Mouse (Mus musculus) CH12.LX (cell line): ENCODE results near the gene Foxp1. TPM values are rescaled to one million over a fixed set of nuclear protein-coding genes. Genes with fewer than 3 reads are reported as not detected.

Experiments used
- DNase-seq: peaks from one replicate; pipeline ENCODE4 v3.0.0-alpha.2; 2013; ENCODE audit errors: extremely low read depth
- H3K27ac ChIP-seq: 2 replicates; pipeline ENCODE4 v1.5.1; 2012; ENCODE audit warnings: low read depth, mild to moderate bottlenecking, control low read depth, moderate library complexity; ENCODE audit not compliant: insufficient read depth
- H3K27me3 ChIP-seq: replicated peaks from 2 replicates; pipeline ENCODE3; 2012; ENCODE audit warnings: inconsistent platforms
- H3K36me3 ChIP-seq, 2 experiments: replicated peaks in 1 of 2; 2 replicates each; pipeline versions ENCODE3 to v1.6.1; 2012; ENCODE audit warnings: inconsistent platforms in 1 of 2, low read length in 1 of 2, mild to moderate bottlenecking in 1 of 2, mixed read lengths in 1 of 2, moderate library complexity in 1 of 2; ENCODE audit not compliant: control insufficient read depth in 1 of 2, insufficient read depth in 1 of 2
- H3K4me1 ChIP-seq, 2 experiments: 2 replicates each; pipeline ENCODE4 v1.6.1; 2012; ENCODE audit warnings: inconsistent platforms in 1 of 2, moderate library complexity in 1 of 2; ENCODE audit not compliant: insufficient read depth in 2 of 2, control insufficient read depth in 1 of 2
- H3K4me2 ChIP-seq: 2 replicates; pipeline ENCODE4 v1.6.1; 2012; ENCODE audit warnings: low read depth, mild to moderate bottlenecking, control low read depth; ENCODE audit not compliant: poor library complexity, insufficient read depth, severe bottlenecking
- H3K4me3 ChIP-seq, 3 experiments: fragments of 150-350 bp in 1 of 3; sonication (generic) in 1 of 3; replicated peaks in 1 of 3; 2 replicates each; pipeline versions ENCODE3 to v1.5.1; 2011 to 2012; ENCODE audit warnings: low read depth in 2 of 3, low read length in 2 of 3, mild to moderate bottlenecking in 2 of 3, moderate library complexity in 2 of 3, control low read depth in 1 of 3, improper control_type of control experiment in 1 of 3, inconsistent platforms in 1 of 3, mixed read lengths in 1 of 3; ENCODE audit not compliant: poor library complexity in 1 of 3
- H3K79me2 ChIP-seq: replicated peaks from 2 replicates; pipeline ENCODE4 v1.6.1; 2012; ENCODE audit warnings: mild to moderate bottlenecking, moderate library complexity; ENCODE audit not compliant: control insufficient read depth, poor library complexity, insufficient read depth, severe bottlenecking; ENCODE audit errors: extremely low read depth
- H3K9ac ChIP-seq: 2 replicates; pipeline ENCODE4 v1.6.1; 2012; ENCODE audit warnings: low read depth, mild to moderate bottlenecking, control low read depth, moderate library complexity; ENCODE audit not compliant: insufficient read depth
- H3K9me3 ChIP-seq: replicated peaks from 2 replicates; pipeline ENCODE3; 2012; ENCODE audit warnings: low read length, inconsistent platforms, mixed read lengths
- CHD1 ChIP-seq: IDR thresholded peaks from 2 replicates; pipeline ENCODE4 v1.6.1; 2012; ENCODE audit warnings: low read depth, low read length, improper control_type of control experiment, inconsistent platforms
- CHD2 ChIP-seq: IDR thresholded peaks from 2 replicates; pipeline ENCODE4 v1.6.1; 2011; ENCODE audit warnings: low read length, improper control_type of control experiment
- E2F4 ChIP-seq: IDR thresholded peaks from 2 replicates; pipeline ENCODE4 v1.6.1; 2011; ENCODE audit warnings: low read depth, low read length, improper control_type of control experiment; ENCODE audit not compliant: insufficient replicate concordance
- ELF1 ChIP-seq: IDR thresholded peaks from 2 replicates; pipeline ENCODE4 v1.6.1; 2014; ENCODE audit warnings: low read depth, mild to moderate bottlenecking, inconsistent platforms, low read length, improper control_type of control experiment
- EP300 ChIP-seq: IDR thresholded peaks from 2 replicates; pipeline ENCODE4 v1.6.1; 2011; ENCODE audit warnings: low read length, improper control_type of control experiment
- GABPA ChIP-seq: IDR thresholded peaks from 2 replicates; pipeline ENCODE4 v1.6.1; 2012; ENCODE audit warnings: low read depth, low read length, improper control_type of control experiment, inconsistent platforms; ENCODE audit not compliant: insufficient replicate concordance
- HCFC1 ChIP-seq: IDR thresholded peaks from 2 replicates; pipeline ENCODE4 v1.6.1; 2012; ENCODE audit warnings: low read depth, mild to moderate bottlenecking, inconsistent platforms, low read length, improper control_type of control experiment
- JUN ChIP-seq: IDR thresholded peaks from 2 replicates; pipeline ENCODE4 v1.6.1; 2011; ENCODE audit warnings: low read depth, mild to moderate bottlenecking, low read length, improper control_type of control experiment, moderate library complexity; ENCODE audit not compliant: insufficient read depth
- MAX ChIP-seq: IDR thresholded peaks from 2 replicates; pipeline ENCODE4 v1.6.1; 2011; ENCODE audit warnings: low read length, improper control_type of control experiment
- MAZ ChIP-seq: IDR thresholded peaks from 2 replicates; pipeline ENCODE4 v1.6.1; 2012; ENCODE audit warnings: low read depth, mild to moderate bottlenecking, inconsistent platforms, low read length, improper control_type of control experiment, moderate library complexity
- MYC ChIP-seq: IDR thresholded peaks from 2 replicates; pipeline ENCODE4 v1.6.1; 2011; ENCODE audit warnings: low read depth, mild to moderate bottlenecking, improper control_type of control experiment, low read length
- NELFE ChIP-seq: IDR thresholded peaks from 2 replicates; pipeline ENCODE4 v1.6.1; 2011; ENCODE audit warnings: low read depth, low read length, improper control_type of control experiment
- NRF1 ChIP-seq: IDR thresholded peaks from 2 replicates; pipeline ENCODE4 v1.6.1; 2014; ENCODE audit warnings: low read depth, mild to moderate bottlenecking, inconsistent platforms, low read length, improper control_type of control experiment, moderate library complexity
- POLR2AphosphoS2 ChIP-seq: IDR thresholded peaks from 2 replicates; pipeline ENCODE4 v1.6.1; 2011; ENCODE audit warnings: low read depth, low read length, improper control_type of control experiment
- SMC3 ChIP-seq: IDR thresholded peaks from 2 replicates; pipeline ENCODE4 v1.6.1; 2011; ENCODE audit warnings: low read depth, low read length, improper control_type of control experiment
- TBP ChIP-seq: conservative IDR thresholded peaks from 2 replicates; pipeline ENCODE4 v1.6.1; 2011; ENCODE audit warnings: low read depth, low read length, improper control_type of control experiment
- USF1 ChIP-seq: IDR thresholded peaks from 2 replicates; pipeline ENCODE4 v1.6.1; 2014; ENCODE audit warnings: low read depth, mild to moderate bottlenecking, inconsistent platforms, low read length, improper control_type of control experiment
- ZKSCAN1 ChIP-seq: IDR thresholded peaks from 2 replicates; pipeline ENCODE4 v1.6.1; 2012; ENCODE audit warnings: low read depth, inconsistent platforms, low read length, improper control_type of control experiment, borderline replicate concordance
- ZNF384 ChIP-seq: IDR thresholded peaks from 2 replicates; pipeline ENCODE4 v1.6.1; 2012; ENCODE audit warnings: low read depth, low read length, improper control_type of control experiment, inconsistent platforms
- dilution Hi-C: fragments of 300-500 bp; cut with MboI; formaldehyde crosslinking; loops from 2 replicates; pipeline ENCODE4 v1.14.3; 2020; ENCODE audit warnings: low sequenced_read_pairs; ENCODE audit not compliant: extremely low pct_unique_long_range_greater_than_20kb, extremely low pct_ligation_motif_present
- in situ Hi-C: fragments of 300-500 bp; cut with MboI; formaldehyde crosslinking; loops from 3 replicates; pipeline ENCODE4 v1.14.3; 2019; ENCODE audit warnings: low sequenced_read_pairs, low pct_ligation_motif_present, low pct_unique_long_range_greater_than_20kb, mixed read lengths
- polyA plus RNA-seq: library from polyadenylated mRNA; unstranded; fragments of >175 nt; gene quantifications from 2 replicates; pipeline ENCODE4 v1.2.1, GENCODE M21; 2012; ENCODE audit warnings: low read depth; ENCODE audit not compliant: insufficient read length
- total RNA-seq, 2 experiments: library from RNA; depleted of rRNA; stranded (reverse); fragments of 300-350 nt in 1 of 2; fragments of >200 nt in 1 of 2; gene quantifications; 2 replicates each; pipeline ENCODE4 v1.2.3; 2012 to 2014

The Foxp1 gene
- total and polyA plus RNA-seq, 3 experiments: 66.5 to 105 (median 87.4) TPM

DNA sequence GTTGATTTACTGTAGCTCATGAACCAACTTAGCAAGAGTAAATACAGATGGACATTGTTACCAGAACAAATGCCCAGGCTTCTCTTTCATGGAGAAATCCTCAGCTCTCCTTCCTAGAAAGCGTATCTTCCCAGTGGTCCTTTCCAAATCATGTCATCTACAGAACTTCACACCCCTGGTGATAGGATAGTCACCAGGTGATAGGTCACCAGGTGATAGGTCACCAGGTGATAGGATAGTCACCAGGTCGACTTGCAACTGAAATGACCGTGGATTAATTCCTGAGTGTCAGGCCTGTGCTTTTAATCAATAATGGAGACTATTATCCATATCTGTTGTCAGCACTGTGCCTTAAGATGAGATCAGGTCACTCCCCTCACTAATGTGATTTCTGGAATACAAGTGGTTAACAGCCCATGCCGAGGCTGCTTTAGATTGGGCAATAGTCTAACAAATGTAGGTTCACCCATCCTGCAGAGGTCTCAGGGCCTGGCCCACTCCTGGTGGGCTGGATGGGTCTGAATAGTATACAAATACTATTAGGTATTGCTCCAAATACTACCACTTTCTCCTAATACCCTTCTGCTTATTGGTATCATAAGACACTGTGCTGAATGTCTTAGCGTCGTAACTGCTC lies 534.9 kb downstream of the Foxp1 start:
- H3K27ac ChIP-seq: no peak overlapping the region
- dilution Hi-C loops: no loop called here
- H3K4me1 ChIP-seq: peaks cover 20 to 89% of the 10 kb centered on the region in 2 experiments
- H3K36me3 ChIP-seq: peaks cover 60 to 90% of the 10 kb centered on the region in 2 experiments
- H3K79me2 ChIP-seq: peaks cover 94% of the 10 kb centered on the region
- H3K27me3 ChIP-seq: no peaks in the 10 kb centered on the region
- no peak overlapping the region for H3K9ac ChIP-seq
- TF ChIP-seq ZKSCAN1: no peak
- TF ChIP-seq SMC3: no peak
- no peak for TF ChIP-seq MAX
- no peak for TF ChIP-seq E2F4
- no peak for TF ChIP-seq JUN
- no peak for TF ChIP-seq CHD2
- no peak for TF ChIP-seq NRF1
- no peak for TF ChIP-seq HCFC1
- no peak for TF ChIP-seq POLR2AphosphoS2
- TF ChIP-seq CHD1: no peak
- no peak for TF ChIP-seq MYC
- no peak for TF ChIP-seq NELFE
- TF ChIP-seq EP300: no peak
- TF ChIP-seq, all 38 proteins: peak for 0
- H3K9me3 ChIP-seq: no peaks in the 10 kb centered on the region
- no peak for DNase-seq
- H3K4me3 ChIP-seq: no peak overlapping the region
- in situ Hi-C loops: no loop called here
- H3K4me2 ChIP-seq: no peak overlapping the region

- Histone ChIP-seq H3K27ac (no peak overlapping the region), H3K9ac (no peak overlapping the region), H3K9me3 (no peaks in the 10 kb centered on the region), H3K79me2 (peaks cover 89% of the 10 kb centered on the region), H3K4me3 (no peak overlapping the region), H3K36me3 (peaks cover 54 to 92% of the 10 kb centered on the region in 2 experiments), H3K27me3 (no peaks in the 10 kb centered on the region), H3K4me1 (peaks cover 33 to 89% of the 10 kb centered on the region in 2 experiments), H3K4me2 (no peak overlapping the region)
- no peak for TF ChIP-seq GABPA
- no peak for TF ChIP-seq EP300
- dilution Hi-C loops: no loop called here
- in situ Hi-C loops: no loop called here
- no peak for DNase-seq
Measured at GRCm38 (mm10) chr6:98985452-98985851, 537.1 kb downstream of the Foxp1 start.

- H3K27ac ChIP-seq: no peak overlapping the region
- H3K4me2 ChIP-seq: no peak overlapping the region
- TF ChIP-seq MAZ: no peak
- TF ChIP-seq USF1: no peak
- no peak for TF ChIP-seq TBP
- TF ChIP-seq ELF1: no peak
- TF ChIP-seq ZNF384: no peak
- H3K4me3 ChIP-seq: no peak overlapping the region
- peaks cover 50 to 90% of the 10 kb centered on the region in 2 experiments for H3K36me3 ChIP-seq
- in situ Hi-C loops (no loop called here), dilution Hi-C loops (no loop called here)
- no peaks in the 10 kb centered on the region for H3K27me3 ChIP-seq
- no peak overlapping the region for H3K9ac ChIP-seq
- peaks cover 90% of the 10 kb centered on the region for H3K79me2 ChIP-seq
- no peak for DNase-seq
- H3K4me1 ChIP-seq: peaks cover 34 to 88% of the 10 kb centered on the region in 2 experiments
- no peaks in the 10 kb centered on the region for H3K9me3 ChIP-seq
Measured at GRCm38 (mm10) chr6:98984626-98985025, 537.9 kb downstream of the Foxp1 start.
